Mouse (Mus musculus): Measurements from ENCODE around the gene Krtap1-4. TPM values are rescaled to one million over a fixed set of nuclear protein-coding genes. Genes with fewer than 3 reads are reported as not detected.
A peak's percentile ranks its signal among the peaks of the same experiment; 100 is the strongest.
"Not testable (repeated sequence)": the region's sequence is repeated elsewhere in the genome, so short reads cannot be mapped to it uniquely, and the experiment has no call there.

Gene Krtap1-4
- total RNA-seq (2014; fragmentation: Nextera tagmentation), result not detected in 2 replicates
- total RNA-seq (2017), result not detected in 2 replicates

GRCm38 (mm10) chr11:99583245-99583704 is at the start of gene Krtap1-4:
Gene Krtap1-4 (minus strand): TSS chr11:99583654.
- ATAC-seq (replicated peaks; ENCODE audit: low FRiP score, low TSS enrichment, poor library complexity, severe bottlenecking), result no peak

GRCm38 (mm10) chr11:99630890-99631289 is 47.4 kb upstream of the Krtap1-4 start:
- no peak for ATAC-seq (replicated peaks; ENCODE audit: low FRiP score, low TSS enrichment, poor library complexity, severe bottlenecking)

- no peak for ATAC-seq (replicated peaks; ENCODE audit: low FRiP score, low TSS enrichment, poor library complexity, severe bottlenecking)
These were observed 44.7 kb upstream of the Krtap1-4 start, which contains the start of gene Krtap4-1 for GRCm38 (mm10) chr11:99628138-99628537. Gene Krtap4-1 (minus strand): TSS chr11:99628238.

DNA sequence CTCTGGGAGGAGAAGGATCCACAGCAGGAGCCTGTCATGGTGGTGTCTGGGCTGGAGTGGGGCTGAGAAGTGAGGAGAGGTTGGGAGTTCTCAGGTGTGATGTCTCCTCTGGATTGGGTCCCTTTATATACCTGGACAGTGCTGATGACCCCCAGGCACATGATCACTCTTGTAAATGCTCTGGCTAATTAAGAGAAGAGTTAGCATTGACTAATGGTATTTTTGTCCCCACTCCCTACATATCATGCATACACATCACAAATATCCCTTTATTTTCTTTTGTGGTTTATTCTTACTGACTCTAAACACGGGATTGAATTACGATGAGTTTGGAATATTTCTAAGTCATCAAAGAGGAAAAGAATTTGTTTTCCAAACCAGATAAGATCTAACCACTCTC is 36.9 kb upstream of the Krtap1-4 start, which contains the start of gene Gm11562:
TSS of gene Gm11562 (minus strand) at position 101 of the 400 bp plus-strand sequence.
- no peak for ATAC-seq (replicated peaks; ENCODE audit: low FRiP score, low TSS enrichment, poor library complexity, severe bottlenecking)

GRCm38 (mm10) chr11:99614796-99615363 is 31.4 kb upstream of the Krtap1-4 start, which contains the start of gene Krtap2-4:
Gene Krtap2-4 (minus strand): TSS chr11:99614846.
- ATAC-seq (replicated peaks; ENCODE audit: low FRiP score, low TSS enrichment, poor library complexity, severe bottlenecking), result no peak

- not testable (repeated sequence) for ATAC-seq (replicated peaks; ENCODE audit: low FRiP score, low TSS enrichment, poor library complexity, severe bottlenecking)
These were observed 26.6 kb upstream of the Krtap1-4 start, which contains the start of gene Gm11937 for GRCm38 (mm10) chr11:99610089-99610488. Gene Gm11937 (minus strand): TSS chr11:99610189.

DNA sequence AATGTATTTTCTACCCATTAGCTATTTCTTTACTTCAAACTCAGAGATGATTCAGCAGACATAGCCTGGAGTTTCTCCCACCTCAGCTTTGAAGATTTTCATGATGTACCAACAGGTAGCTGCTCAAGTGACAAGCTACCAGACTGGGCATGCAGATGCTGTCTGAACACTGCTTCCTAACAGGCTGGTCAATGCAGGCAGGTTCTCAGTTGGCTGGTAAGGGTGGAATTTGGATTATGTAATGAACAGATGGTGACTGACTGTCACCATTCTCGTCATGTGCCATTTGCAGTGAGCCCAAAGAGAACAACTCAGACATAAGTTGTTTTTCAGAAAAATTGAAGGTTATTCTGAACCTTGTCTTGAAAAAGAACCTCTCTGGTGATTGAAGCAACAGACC is 25.7 kb upstream of the Krtap1-4 start:
- ATAC-seq (replicated peaks; ENCODE audit: low FRiP score, low TSS enrichment, poor library complexity, severe bottlenecking), result no peak

DNA sequence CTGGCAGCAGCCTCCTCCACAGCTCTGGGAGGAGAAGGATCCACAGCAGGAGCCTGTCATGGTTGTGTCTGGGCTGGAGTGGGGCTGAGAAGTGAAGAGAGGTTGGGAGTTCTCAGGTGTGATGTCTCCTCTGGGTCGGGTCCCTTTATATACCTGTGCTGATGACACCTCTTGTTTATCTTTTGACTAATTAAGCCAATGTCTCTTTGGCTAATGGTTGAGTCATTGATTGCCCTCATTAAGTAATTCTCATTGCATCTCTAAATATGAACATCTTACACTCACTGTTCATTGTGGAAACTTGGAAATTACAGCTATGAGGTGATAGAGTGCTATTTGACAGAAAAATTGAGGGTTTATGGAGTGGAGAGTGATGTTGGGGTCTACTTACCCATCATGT is 19.8 kb upstream of the Krtap1-4 start, which contains the start of gene Gm11938:
TSS of gene Gm11938 (minus strand) at position 101 of the 400 bp plus-strand sequence.
- not testable (repeated sequence) for ATAC-seq (replicated peaks; ENCODE audit: low FRiP score, low TSS enrichment, poor library complexity, severe bottlenecking)

- ATAC-seq (replicated peaks; ENCODE audit: low FRiP score, low TSS enrichment, poor library complexity, severe bottlenecking), result not testable (repeated sequence)
These were observed 14.3 kb upstream of the Krtap1-4 start, which contains the start of gene Krtap9-3 for GRCm38 (mm10) chr11:99597742-99598141. Gene Krtap9-3 (minus strand): TSS chr11:99598105.

GRCm38 (mm10) chr11:99590981-99591380 is 7.5 kb upstream of the Krtap1-4 start, which contains the start of gene Krtap1-3:
Gene Krtap1-3 (minus strand): TSS chr11:99591339.
- ATAC-seq (replicated peaks; ENCODE audit: low FRiP score, low TSS enrichment, poor library complexity, severe bottlenecking), result no peak

DNA sequence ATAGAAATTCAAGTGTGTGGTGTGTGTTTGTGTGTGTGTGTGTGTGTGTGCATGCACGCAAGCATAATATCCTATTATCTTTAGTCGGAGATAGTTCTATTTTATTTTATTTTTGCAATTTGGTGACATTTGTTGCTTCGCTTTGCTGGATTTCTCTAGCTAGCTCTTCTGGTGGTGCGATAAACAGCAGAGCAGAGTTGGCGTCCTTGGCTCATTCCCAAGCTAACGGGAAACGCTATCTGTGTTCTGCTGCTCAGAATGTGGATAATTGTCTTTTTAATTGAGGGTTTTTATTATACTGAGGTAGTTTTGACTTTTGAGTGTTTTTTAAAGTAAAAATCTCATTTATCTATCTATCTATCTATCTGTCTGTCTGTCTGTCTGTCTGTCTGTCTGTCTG is 1.6 kb upstream of the Krtap1-4 start:
- ATAC-seq (replicated peaks; ENCODE audit: low FRiP score, low TSS enrichment, poor library complexity, severe bottlenecking), result no peak

DNA sequence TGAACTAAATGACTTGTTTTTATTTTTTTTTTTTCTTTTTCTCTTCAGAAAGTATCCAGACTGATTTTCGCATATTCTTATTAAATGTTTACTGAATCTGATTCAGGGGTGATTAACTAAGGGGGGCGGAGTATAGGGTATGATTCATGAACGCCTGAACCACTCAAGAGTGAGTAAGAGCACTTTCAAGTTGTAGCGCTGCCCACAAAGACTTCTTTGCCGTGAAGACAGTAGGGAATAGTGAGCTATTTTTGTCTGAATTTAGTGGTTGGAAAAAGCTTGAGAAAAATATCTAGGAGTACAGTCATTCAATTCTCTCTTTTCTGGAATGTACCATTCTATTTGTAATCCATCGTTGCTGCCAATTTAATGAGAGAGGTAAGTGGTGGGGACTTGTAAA is 1.9 kb downstream of the Krtap1-4 start:
- no peak for ATAC-seq (replicated peaks; ENCODE audit: low FRiP score, low TSS enrichment, poor library complexity, severe bottlenecking)

GRCm38 (mm10) chr11:99581051-99581450 is 2.4 kb downstream of the Krtap1-4 start:
- no peak for ATAC-seq (replicated peaks; ENCODE audit: low FRiP score, low TSS enrichment, poor library complexity, severe bottlenecking)

GRCm38 (mm10) chr11:99580636-99581035 is 2.8 kb downstream of the Krtap1-4 start, which contains the start of gene Krtap1-5:
Gene Krtap1-5 (minus strand): TSS chr11:99581016.
- no peak for ATAC-seq (replicated peaks; ENCODE audit: low FRiP score, low TSS enrichment, poor library complexity, severe bottlenecking)

GRCm38 (mm10) chr11:99574106-99574505 is 9.3 kb downstream of the Krtap1-4 start:
- ATAC-seq (replicated peaks; ENCODE audit: low FRiP score, low TSS enrichment, poor library complexity, severe bottlenecking), result peak; percentile 87

DNA sequence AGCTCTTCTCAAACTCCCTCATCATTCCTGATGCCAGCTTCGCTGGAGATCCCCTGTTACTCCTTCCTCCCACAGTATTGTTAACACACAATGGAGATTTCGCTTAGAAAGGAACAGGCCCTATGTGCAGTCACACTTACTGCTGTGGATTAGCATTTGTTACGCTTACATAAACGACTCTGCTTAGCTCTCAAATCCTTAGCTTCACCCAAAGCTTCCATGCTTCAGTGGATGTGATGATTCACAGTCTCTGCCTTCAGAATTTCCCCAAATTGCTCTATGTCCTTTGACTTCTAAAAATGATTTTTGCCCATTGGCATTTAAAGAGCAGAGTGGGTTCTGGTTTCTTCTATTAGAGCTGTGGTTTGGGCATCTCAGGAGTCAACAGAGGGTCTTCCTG is 10.3 kb downstream of the Krtap1-4 start:
- ATAC-seq (replicated peaks; ENCODE audit: low FRiP score, low TSS enrichment, poor library complexity, severe bottlenecking), result no peak

DNA sequence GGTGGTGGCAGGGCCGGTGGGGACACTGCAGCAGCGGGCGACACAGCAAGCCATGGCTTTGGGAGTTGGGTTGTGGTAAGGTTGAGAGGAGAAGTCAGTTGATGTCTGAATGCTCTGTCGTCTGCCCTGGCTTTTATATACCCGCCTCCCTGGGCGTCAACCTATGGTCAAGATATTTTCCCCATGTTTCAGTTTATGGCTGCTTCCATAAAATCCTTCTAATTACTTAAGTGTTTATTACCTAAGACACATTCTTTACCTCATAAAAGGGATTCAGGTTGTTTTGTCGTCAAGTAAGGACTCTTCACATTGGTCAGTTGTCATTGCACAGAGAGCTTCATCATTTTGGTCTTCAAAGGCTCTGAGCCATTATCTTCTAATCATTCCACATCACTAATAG is 16.9 kb downstream of the Krtap1-4 start, which contains the start of gene Krtap3-1:
TSS of gene Krtap3-1 (minus strand) at position 101 of the 400 bp plus-strand sequence.
- no peak for ATAC-seq (replicated peaks; ENCODE audit: low FRiP score, low TSS enrichment, poor library complexity, severe bottlenecking)

DNA sequence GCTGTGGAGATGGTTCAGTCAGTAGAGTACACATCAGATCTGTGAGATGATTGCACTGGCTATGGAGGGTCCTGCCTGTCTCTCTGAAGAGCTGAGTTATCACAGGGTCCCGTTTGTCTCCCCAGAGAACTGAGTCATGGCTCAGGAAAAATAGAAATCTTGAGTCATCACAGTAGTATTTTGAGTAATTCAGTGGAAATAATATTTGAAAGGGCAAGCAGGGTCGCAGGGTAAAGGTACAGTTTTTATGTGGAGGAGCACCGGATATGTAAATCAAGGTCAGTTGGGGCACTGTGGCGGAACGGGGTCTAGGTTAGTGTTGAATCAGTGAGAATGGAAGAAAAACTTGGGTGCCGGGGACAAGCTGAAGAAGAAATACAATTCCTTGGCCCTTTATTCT is 20.9 kb downstream of the Krtap1-4 start:
- ATAC-seq (replicated peaks; ENCODE audit: low FRiP score, low TSS enrichment, poor library complexity, severe bottlenecking), result no peak

DNA sequence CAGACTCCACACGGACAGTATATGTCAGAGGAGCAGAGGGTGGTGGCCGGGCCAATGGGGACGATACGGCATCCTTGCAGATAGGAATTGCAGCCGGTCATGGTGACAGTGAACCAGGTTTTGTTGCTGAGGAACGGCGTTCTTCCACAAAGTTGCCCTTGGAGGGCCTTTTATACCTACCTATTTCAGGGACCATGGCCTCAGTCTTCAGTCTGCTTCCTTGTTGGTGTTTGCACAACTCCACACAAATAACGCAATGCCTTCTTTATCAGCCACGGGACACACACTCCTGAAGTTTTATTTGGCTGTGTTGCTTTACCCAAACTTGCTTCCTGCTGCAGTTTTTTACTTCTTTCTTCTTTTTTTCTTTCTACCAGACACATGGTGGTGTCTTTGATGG is 24.1 kb downstream of the Krtap1-4 start, which contains the start of gene Gm11939:
TSS of gene Gm11939 (minus strand) at position 101 of the 400 bp plus-strand sequence.
- ATAC-seq (replicated peaks; ENCODE audit: low FRiP score, low TSS enrichment, poor library complexity, severe bottlenecking), result no peak

DNA sequence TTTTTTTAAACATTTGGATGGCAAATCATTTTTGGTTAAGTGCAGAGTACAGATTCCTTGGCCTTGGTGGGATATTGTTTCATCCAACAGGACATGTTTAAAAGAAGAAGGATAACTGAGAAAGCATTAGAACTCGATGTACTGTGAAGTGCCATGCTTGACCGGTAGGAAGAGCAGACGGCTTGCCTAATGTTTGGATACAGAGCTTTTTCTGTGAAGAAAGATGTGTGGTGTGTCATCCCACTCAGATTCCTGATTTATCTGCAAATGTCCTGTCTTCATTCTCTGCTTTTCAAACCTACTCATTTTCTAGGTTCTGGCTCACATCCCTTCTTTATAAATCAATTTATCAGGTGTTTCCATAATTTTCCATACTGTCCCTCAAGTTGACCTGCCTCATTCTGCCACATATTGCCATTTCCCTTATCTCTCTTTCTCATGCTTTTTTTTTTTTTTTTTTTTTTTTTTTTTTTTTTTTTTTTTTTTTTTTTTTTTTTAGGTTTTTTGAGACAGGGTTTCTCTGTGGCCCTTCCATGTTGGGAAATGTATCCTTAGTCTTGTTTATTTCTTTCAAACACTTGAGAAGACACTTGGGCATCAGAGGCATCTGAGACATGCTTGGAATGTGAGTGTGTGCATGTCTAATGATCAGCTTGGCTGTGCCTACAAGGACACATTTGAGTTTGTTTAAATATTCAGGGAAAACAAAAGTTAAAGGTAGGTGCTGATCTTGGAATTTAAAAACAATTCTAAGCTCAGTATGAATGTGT is 25.3 kb downstream of the Krtap1-4 start:
- no peak for ATAC-seq (replicated peaks; ENCODE audit: low FRiP score, low TSS enrichment, poor library complexity, severe bottlenecking)

Data from megakaryocyte-erythroid progenitor cell, adult 5-6 weeks (primary cell).